Mouse (Mus musculus) left cerebral cortex, postnatal 25 days (tissue): ENCODE measurements around the gene Olfr993. TPM values are rescaled to one million over a fixed set of nuclear protein-coding genes. Genes with fewer than 3 reads are reported as not detected.

Experiments used
- DNase-seq, 2 experiments: peaks; one replicate each; pipeline ENCODE4 v3.0.0; 2022; ENCODE audit warnings: low spot score in 2 of 2, mixed read lengths in 1 of 2
- intact Hi-C: fragments of 180-260 bp; cut with DNase I; formaldehyde crosslinking; loops from one replicate; pipeline ENCODE4 v1.15.1; 2025
- total RNA-seq, 2 experiments: library from RNA; stranded (reverse); gene quantifications; 2 replicates each; pipeline ENCODE4 v1.2.3; 2021

Olfr993 gene
- not detected for total RNA-seq

- intact Hi-C loops: no loop called here
- no peak for DNase-seq
These were observed at the start of gene Olfr993 for GRCm38 (mm10) chr2:85414777-85415176. Gene Olfr993 (minus strand): TSS chr2:85414877.

GRCm38 (mm10) chr2:85443539-85443938 is 28.9 kb upstream of the Olfr993 start, which contains the start of gene Olfr995:
Gene Olfr995 (minus strand): TSS chr2:85443639.
- DNase-seq: no peak
- intact Hi-C loops: no loop called here

- intact Hi-C loops: no loop called here
These were observed 27.9 kb upstream of the Olfr993 start for GRCm38 (mm10) chr2:85442546-85442945.

GRCm38 (mm10) chr2:85436351-85436750 is 21.7 kb upstream of the Olfr993 start, which contains the start of gene Olfr994:
Gene Olfr994 (minus strand): TSS chr2:85436451.
- intact Hi-C loops: no loop called here
- DNase-seq: no peak

More at GRCm38 (mm10) chr2:85442546-85442945, 27.9 kb upstream of the Olfr993 start:
- DNase-seq: no peak

DNA sequence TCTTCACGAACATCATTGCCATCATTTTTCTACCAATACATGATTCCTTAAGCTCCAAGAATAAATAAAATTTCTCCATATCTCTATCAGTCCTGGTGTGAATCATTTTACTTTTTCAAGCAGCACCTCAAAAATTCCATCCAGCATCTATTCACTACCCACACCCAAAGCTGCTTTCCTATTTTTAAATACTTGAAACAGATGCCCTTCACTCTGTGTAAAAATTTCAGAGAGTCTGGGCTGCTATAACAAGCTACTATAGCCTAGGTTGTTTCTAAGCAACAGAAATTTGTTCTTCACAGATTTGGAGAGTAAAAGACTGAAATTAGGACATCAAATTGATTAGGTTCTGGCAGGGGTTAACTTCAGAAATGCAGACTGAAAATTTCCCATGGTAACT is 11.2 kb upstream of the Olfr993 start:
- intact Hi-C loops: loop anchor here (1.0 to 5.0 kb wide), 2 partner anchors 142 to 159 kb away; no protein-coding TSS in a partner anchor
- DNase-seq: peak in 1 of 2 experiments; percentile 80

DNA sequence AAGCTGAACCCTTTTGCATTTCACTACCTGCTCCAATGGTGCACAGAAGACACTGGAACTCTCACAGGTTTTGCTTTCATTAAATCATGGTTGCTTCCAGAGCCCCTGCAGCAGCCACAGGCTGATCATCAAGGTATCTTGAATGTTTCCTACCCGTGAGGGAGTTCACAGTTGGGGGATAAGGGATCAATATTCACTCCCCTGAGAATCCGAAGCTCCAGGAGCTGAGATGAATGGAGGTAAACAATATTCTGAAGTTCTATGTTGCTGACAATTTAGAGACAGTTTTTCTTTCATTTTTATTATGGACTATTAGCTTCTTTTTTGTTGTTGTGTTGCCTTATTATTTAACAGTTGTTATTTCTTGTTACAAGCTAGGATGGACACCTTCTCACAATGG is 5.3 kb downstream of the Olfr993 start, which contains the start of gene Olfr992:
Gene Olfr992, minus strand, starts transcription at position 101 of the 400 bp plus-strand sequence.
- no peak for DNase-seq
- intact Hi-C loops: no loop called here

Other genes starting within 250 kb of the Olfr993 start
- gene Lrrc55, start 217.7 kb downstream of the Olfr993 start, total RNA-seq: 10 to 100 TPM; 29.3 to 34.9 TPM
- not detected for gene Olfr987, start 75.6 kb downstream of the Olfr993 start, total RNA-seq
- gene Olfr988, start 51.6 kb downstream of the Olfr993 start, total RNA-seq: not detected
- not detected for gene Olfr992, start 5.4 kb downstream of the Olfr993 start, total RNA-seq
- gene Olfr994, start 21.6 kb upstream of the Olfr993 start, total RNA-seq: not detected
- not detected for gene Olfr995, start 28.8 kb upstream of the Olfr993 start, total RNA-seq
- gene 4833423E24Rik, start 104.1 kb upstream of the Olfr993 start, total RNA-seq: under 1 TPM in 1 of 2 experiments, not detected in 1; 0.30 TPM
- gene Olfr996, start 164.3 kb upstream of the Olfr993 start, total RNA-seq: not detected
- not detected for gene Olfr998, start 174.1 kb upstream of the Olfr993 start, total RNA-seq
- not detected for gene Olfr1000, start 197.0 kb upstream of the Olfr993 start, total RNA-seq
- gene Olfr1002, start 235.8 kb upstream of the Olfr993 start, total RNA-seq: not detected
- not detected for gene Olfr154, start 249.6 kb upstream of the Olfr993 start, total RNA-seq